Mouse (Mus musculus): Measurements from ENCODE around the gene Olfr203. TPM values are rescaled to one million over a fixed set of nuclear protein-coding genes. Genes with fewer than 3 reads are reported as not detected.
"Not testable (repeated sequence)": the region's sequence is repeated elsewhere in the genome, so short reads cannot be mapped to it uniquely, and the experiment has no call there.

The Olfr203 gene
- total and polyA plus RNA-seq, 2 experiments from 2014 or later = not detected

- DNase-seq (no peak), ATAC-seq (no peak)
- Histone ChIP-seq H3K27me3 (ENCODE audit: insufficient read depth, low read length) (no peaks in the 10 kb centered on the region), H3K36me3 (ENCODE audit: insufficient read depth) (no peaks in the 10 kb centered on the region), H3K4me1 (ENCODE audit: insufficient read depth) (no peaks in the 10 kb centered on the region), H3K9me3 (ENCODE audit: low read length) (no peaks in the 10 kb centered on the region), H3K27ac (ENCODE audit: low read depth, low read length) (no peak within 1 kb of the TSS), H3K9ac (no peak within 1 kb of the TSS), H3K4me3 (ENCODE audit: low read depth, low read length) (no peak within 1 kb of the TSS), H3K4me2 (ENCODE audit: low read depth) (no peak within 1 kb of the TSS)
- no peak for TF ChIP-seq CTCF (IDR thresholded peaks at IDR 0.05; ENCODE audit: low read depth)
Observed at GRCm38 (mm10) chr16:59318148-59318547, 19.5 kb downstream of the Olfr203 start, which contains the start of gene Olfr204. Gene Olfr204, minus strand, starts transcription at chr16:59318248.

- WGBS = 41% methylated on average over 1 of the region's 1 CpGs
Observed at GRCm38 (mm10) chr16:59323262-59323661, 24.6 kb downstream of the Olfr203 start.

GRCm38 (mm10) chr16:59331038-59331437, 32.4 kb downstream of the Olfr203 start, which contains the start of gene Olfr205:
Gene Olfr205, minus strand, starts transcription at chr16:59331138.
- Histone ChIP-seq H3K4me2 (ENCODE audit: low read depth) (no peak within 1 kb of the TSS), H3K27me3 (ENCODE audit: insufficient read depth, low read length) (no peaks in the 10 kb centered on the region), H3K9me3 (ENCODE audit: low read length) (no peaks in the 10 kb centered on the region), H3K36me3 (ENCODE audit: insufficient read depth) (no peaks in the 10 kb centered on the region), H3K9ac (no peak within 1 kb of the TSS), H3K4me3 (ENCODE audit: low read depth, low read length) (no peak within 1 kb of the TSS), H3K27ac (ENCODE audit: low read depth, low read length) (no peak within 1 kb of the TSS), H3K4me1 (ENCODE audit: insufficient read depth) (no peaks in the 10 kb centered on the region)
- ATAC-seq (no peak), DNase-seq (no peak)
- TF ChIP-seq CTCF (IDR thresholded peaks at IDR 0.05; ENCODE audit: low read depth) = no peak

More at GRCm38 (mm10) chr16:59323262-59323661, 24.6 kb downstream of the Olfr203 start:
- H3K27ac ChIP-seq (ENCODE audit: low read depth, low read length); H3K36me3 ChIP-seq (ENCODE audit: insufficient read depth); H3K27me3 ChIP-seq (ENCODE audit: insufficient read depth, low read length); H3K4me1 ChIP-seq (ENCODE audit: insufficient read depth); H3K9ac ChIP-seq; ATAC-seq; H3K4me2 ChIP-seq (ENCODE audit: low read depth); DNase-seq; H3K9me3 ChIP-seq (ENCODE audit: low read length); H3K4me3 ChIP-seq (ENCODE audit: low read depth, low read length): not testable (repeated sequence)

- Histone ChIP-seq H3K27me3 (ENCODE audit: insufficient read depth, low read length) (no peaks in the 10 kb centered on the region), H3K36me3 (ENCODE audit: insufficient read depth) (no peaks in the 10 kb centered on the region), H3K4me1 (ENCODE audit: insufficient read depth) (no peaks in the 10 kb centered on the region), H3K9me3 (ENCODE audit: low read length) (no peaks in the 10 kb centered on the region), H3K4me3 (ENCODE audit: low read depth, low read length) (no peak within 1 kb of the TSS), H3K4me2 (ENCODE audit: low read depth) (no peak within 1 kb of the TSS), H3K9ac (no peak within 1 kb of the TSS), H3K27ac (ENCODE audit: low read depth, low read length) (no peak within 1 kb of the TSS)
- ATAC-seq (no peak), DNase-seq (no peak)
- 84% methylated on average over 1 of the region's 1 CpGs for WGBS
- no peak for TF ChIP-seq CTCF (IDR thresholded peaks at IDR 0.05; ENCODE audit: low read depth)
Observed at GRCm38 (mm10) chr16:59349146-59349545, 50.5 kb downstream of the Olfr203 start, which contains the start of gene Olfr206. Gene Olfr206, minus strand, starts transcription at chr16:59349246.

Other genes starting within 250 kb of the Olfr203 start
- gene Olfr190, start 220.9 kb upstream of the Olfr203 start, total RNA-seq (2014; rRNA removed) = not detected in 2 replicates
- not detected in 2 replicates for gene Olfr190, start 220.9 kb upstream of the Olfr203 start, polyA plus RNA-seq (2015; fragmentation: Nextera tagmentation; extraction: Ambion mirVana)
- not detected in 2 replicates for gene Olfr191, start 209.1 kb upstream of the Olfr203 start, total RNA-seq (2014; rRNA removed)
- gene Olfr191, start 209.1 kb upstream of the Olfr203 start, polyA plus RNA-seq (2015; fragmentation: Nextera tagmentation; extraction: Ambion mirVana) = not detected in 2 replicates
- gene Olfr193, start 187.0 kb upstream of the Olfr203 start, total RNA-seq (2014; rRNA removed) = not detected in 2 replicates
- not detected in 2 replicates for gene Olfr193, start 187.0 kb upstream of the Olfr203 start, polyA plus RNA-seq (2015; fragmentation: Nextera tagmentation; extraction: Ambion mirVana)
- gene Olfr194, start 177.8 kb upstream of the Olfr203 start, total RNA-seq (2014; rRNA removed) = not detected in 2 replicates
- not detected in 2 replicates for gene Olfr194, start 177.8 kb upstream of the Olfr203 start, polyA plus RNA-seq (2015; fragmentation: Nextera tagmentation; extraction: Ambion mirVana)
- gene Olfr195, start 151.8 kb upstream of the Olfr203 start, total RNA-seq (2014; rRNA removed) = not detected in 2 replicates
- gene Olfr195, start 151.8 kb upstream of the Olfr203 start, polyA plus RNA-seq (2015; fragmentation: Nextera tagmentation; extraction: Ambion mirVana) = not detected in 2 replicates
- not detected in 2 replicates for gene Olfr196, start 128.4 kb upstream of the Olfr203 start, total RNA-seq (2014; rRNA removed)
- gene Olfr196, start 128.4 kb upstream of the Olfr203 start, polyA plus RNA-seq (2015; fragmentation: Nextera tagmentation; extraction: Ambion mirVana) = not detected in 2 replicates
- not detected in 2 replicates for gene Olfr198, start 95.3 kb upstream of the Olfr203 start, total RNA-seq (2014; rRNA removed)
- gene Olfr198, start 95.3 kb upstream of the Olfr203 start, polyA plus RNA-seq (2015; fragmentation: Nextera tagmentation; extraction: Ambion mirVana) = not detected in 2 replicates
- gene Olfr199, start 79.1 kb upstream of the Olfr203 start, total RNA-seq (2014; rRNA removed) = not detected in 2 replicates
- gene Olfr199, start 79.1 kb upstream of the Olfr203 start, polyA plus RNA-seq (2015; fragmentation: Nextera tagmentation; extraction: Ambion mirVana) = not detected in 2 replicates
- not detected in 2 replicates for gene Olfr201, start 26.2 kb upstream of the Olfr203 start, total RNA-seq (2014; rRNA removed)
- gene Olfr201, start 26.2 kb upstream of the Olfr203 start, polyA plus RNA-seq (2015; fragmentation: Nextera tagmentation; extraction: Ambion mirVana) = not detected in 2 replicates
- not detected in 2 replicates for gene Olfr202, start 12.1 kb upstream of the Olfr203 start, total RNA-seq (2014; rRNA removed)
- not detected in 2 replicates for gene Olfr202, start 12.1 kb upstream of the Olfr203 start, polyA plus RNA-seq (2015; fragmentation: Nextera tagmentation; extraction: Ambion mirVana)
- gene Olfr204, start 19.4 kb downstream of the Olfr203 start, total RNA-seq (2014; rRNA removed) = not detected in 2 replicates
- not detected in 2 replicates for gene Olfr204, start 19.4 kb downstream of the Olfr203 start, polyA plus RNA-seq (2015; fragmentation: Nextera tagmentation; extraction: Ambion mirVana)
- not detected in 2 replicates for gene Olfr205, start 32.3 kb downstream of the Olfr203 start, total RNA-seq (2014; rRNA removed)
- not detected in 2 replicates for gene Olfr205, start 32.3 kb downstream of the Olfr203 start, polyA plus RNA-seq (2015; fragmentation: Nextera tagmentation; extraction: Ambion mirVana)
- gene Olfr206, start 50.4 kb downstream of the Olfr203 start, total RNA-seq (2014; rRNA removed) = not detected in 2 replicates
- not detected in 2 replicates for gene Olfr206, start 50.4 kb downstream of the Olfr203 start, polyA plus RNA-seq (2015; fragmentation: Nextera tagmentation; extraction: Ambion mirVana)
- gene Olfr209, start 65.1 kb downstream of the Olfr203 start, total RNA-seq (2014; rRNA removed) = not detected in 2 replicates
- not detected in 2 replicates for gene Olfr209, start 65.1 kb downstream of the Olfr203 start, polyA plus RNA-seq (2015; fragmentation: Nextera tagmentation; extraction: Ambion mirVana)
- not detected in 2 replicates for gene Gabrr3, start 108.5 kb downstream of the Olfr203 start, total RNA-seq (2014; rRNA removed)
- 0.04 TPM in 1 of 2 replicates, not detected in the other for gene Gabrr3, start 108.5 kb downstream of the Olfr203 start, polyA plus RNA-seq (2015; fragmentation: Nextera tagmentation; extraction: Ambion mirVana)
- gene Riox2, start 172.9 kb downstream of the Olfr203 start, total RNA-seq (2014; rRNA removed) = 9.8 and 11.2 TPM in 2 replicates
- 10.6 and 12.2 TPM in 2 replicates for gene Riox2, start 172.9 kb downstream of the Olfr203 start, polyA plus RNA-seq (2015; fragmentation: Nextera tagmentation; extraction: Ambion mirVana)

Measured in forebrain, postnatal 0 days (tissue).